Mouse (Mus musculus): ENCODE results near the gene Arih2. TPM values are rescaled to one million over a fixed set of nuclear protein-coding genes. Genes with fewer than 3 reads are reported as not detected.

The Arih2 gene
- polyA plus RNA-seq, 1 experiment from 2014 or later, result 46.7 TPM

DNA sequence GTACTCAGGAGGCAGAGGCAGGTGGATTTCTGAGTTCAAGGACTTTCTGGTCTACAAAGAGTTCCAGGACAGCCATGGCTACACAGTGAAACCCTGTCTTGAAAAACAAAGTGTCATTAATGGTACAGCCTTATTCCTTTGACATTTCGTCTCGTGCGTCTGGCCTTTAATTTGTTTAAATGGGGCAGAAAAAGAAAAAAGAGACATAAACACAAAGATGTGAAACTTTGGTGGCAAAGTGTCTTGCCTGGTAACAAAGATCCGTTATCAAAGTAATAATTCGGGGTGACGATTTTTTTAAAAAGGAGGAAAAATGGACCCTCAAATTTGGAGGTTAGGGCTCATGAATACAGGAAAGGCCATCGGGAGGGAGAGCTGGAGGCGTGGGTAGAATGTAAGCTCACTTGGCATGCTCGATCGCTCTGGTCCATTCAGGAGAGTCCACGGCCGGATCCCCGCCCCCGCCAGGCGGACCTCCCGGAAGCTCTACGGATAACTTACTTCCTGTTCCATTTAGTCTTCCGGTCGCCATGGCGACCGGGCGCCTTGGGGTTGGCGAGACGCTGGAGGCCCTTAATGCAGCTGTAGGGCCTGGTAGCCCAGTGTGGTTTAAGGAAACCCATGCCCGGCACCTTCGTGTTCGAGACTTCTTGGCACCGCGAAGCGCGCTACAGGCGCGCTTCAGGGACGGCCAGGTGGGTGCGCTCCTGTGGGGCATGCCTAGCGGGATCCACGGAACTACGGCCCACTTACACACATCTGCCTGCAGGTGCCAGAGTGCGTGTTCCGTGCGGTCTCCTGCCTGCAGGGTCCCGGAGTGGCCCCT, 79.6 kb downstream of the Arih2 start, which contains the start of gene Dalrd3:
Gene Dalrd3 (plus strand): TSS at position 506 of the 826 bp plus-strand sequence.
- Histone ChIP-seq H3K4me1 (replicated peaks; ENCODE audit: control insufficient read depth, insufficient read depth, low read length) (peaks cover 24% of the 10 kb centered on the region), H3K9ac (ENCODE audit: low read length) (peak within 1 kb of the TSS; percentile 61), H3K9me3 (ENCODE audit: control insufficient read depth, low read length) (no peaks in the 10 kb centered on the region), H3K27me3 (ENCODE audit: control insufficient read depth, insufficient read depth, low read depth, low read length) (no peaks in the 10 kb centered on the region), H3K4me2 (ENCODE audit: low read depth, low read length) (peak within 1 kb of the TSS; percentile 92), H3K27ac (ENCODE audit: low read length) (peak within 1 kb of the TSS; percentile 41), H3K36me3 (ENCODE audit: control insufficient read depth, insufficient read depth, low read length) (peaks cover 29% of the 10 kb centered on the region), H3K4me3 (ENCODE audit: low read length) (peak within 1 kb of the TSS; percentile 62)
- 4% methylated on average over 42 of the region's 42 CpGs for WGBS
- ATAC-seq (ENCODE audit: low read depth), result peak; percentile 69

DNA sequence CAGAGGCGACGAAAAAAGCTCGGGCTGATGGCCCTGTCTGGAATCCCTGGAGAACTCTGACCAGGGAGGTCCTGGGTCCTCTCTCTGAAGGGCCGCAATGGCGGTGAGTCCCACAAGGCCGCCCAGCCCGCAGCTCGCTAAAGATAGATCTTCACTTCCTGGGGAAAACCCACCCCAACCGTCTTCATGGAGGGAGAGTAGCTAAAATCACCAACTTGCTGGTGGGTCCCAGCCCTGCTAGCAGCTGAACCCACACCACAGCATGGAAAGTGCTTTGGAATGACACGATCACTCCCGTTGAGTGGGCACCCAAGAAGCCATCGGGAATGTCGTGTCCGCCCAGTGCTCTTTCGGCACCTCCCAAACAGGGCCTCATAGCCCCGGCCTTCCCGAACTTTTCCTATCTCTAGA, 80.7 kb downstream of the Arih2 start:
- H3K27ac ChIP-seq (ENCODE audit: low read length), result no peak overlapping the region; the same call in 1 of the 2 replicates
- no peaks in the 10 kb centered on the region for H3K9me3 ChIP-seq (ENCODE audit: control insufficient read depth, low read length)
- H3K4me1 ChIP-seq (replicated peaks; ENCODE audit: control insufficient read depth, insufficient read depth, low read length), result peaks cover 24% of the 10 kb centered on the region
- H3K4me3 ChIP-seq (ENCODE audit: low read length), result peak overlapping the region; percentile 82
- peak overlapping the region; percentile 87 for H3K9ac ChIP-seq (ENCODE audit: low read length)
- peaks cover 34% of the 10 kb centered on the region for H3K36me3 ChIP-seq (ENCODE audit: control insufficient read depth, insufficient read depth, low read length)
- H3K27me3 ChIP-seq (ENCODE audit: control insufficient read depth, insufficient read depth, low read depth, low read length), result no peaks in the 10 kb centered on the region
- peak overlapping the region; percentile 98 for H3K4me2 ChIP-seq (ENCODE audit: low read depth, low read length)
- ATAC-seq (ENCODE audit: low read depth), result no peak
- 71% methylated on average over 17 of the region's 17 CpGs for WGBS

DNA sequence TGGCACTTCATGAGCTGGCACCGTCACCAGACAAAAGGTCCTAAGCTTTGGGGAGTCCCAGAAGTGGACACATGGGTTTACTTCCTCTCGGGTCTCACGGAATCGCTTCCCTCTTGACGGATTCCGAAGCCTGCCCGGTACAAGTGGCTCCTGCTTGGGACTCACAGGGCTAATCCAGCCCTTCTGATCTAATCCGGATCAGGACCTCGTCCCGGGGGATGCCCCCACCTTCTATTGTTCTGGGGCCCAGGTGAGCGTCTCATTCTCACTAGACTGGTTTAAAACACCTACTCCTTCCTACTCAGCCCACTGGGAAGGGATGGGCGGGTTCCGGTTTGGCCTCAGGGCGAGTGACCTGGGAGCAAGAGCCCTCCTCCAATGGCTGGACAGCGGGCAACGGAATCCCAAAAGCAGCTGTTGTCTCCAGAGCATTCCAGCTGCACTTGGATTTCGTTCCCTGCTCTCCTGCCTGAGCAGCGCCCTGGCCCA, 81.2 kb downstream of the Arih2 start:
- WGBS, result 9% methylated on average over 18 of the region's 18 CpGs
- ATAC-seq (ENCODE audit: low read depth), result no peak
- peaks cover 24% of the 10 kb centered on the region for H3K4me1 ChIP-seq (replicated peaks; ENCODE audit: control insufficient read depth, insufficient read depth, low read length)
- no peaks in the 10 kb centered on the region for H3K27me3 ChIP-seq (ENCODE audit: control insufficient read depth, insufficient read depth, low read depth, low read length)
- peak overlapping the region; percentile 82 for H3K4me3 ChIP-seq (ENCODE audit: low read length)
- H3K9ac ChIP-seq (ENCODE audit: low read length), result peak overlapping the region; percentile 87
- no peaks in the 10 kb centered on the region for H3K9me3 ChIP-seq (ENCODE audit: control insufficient read depth, low read length)
- peak overlapping the region; percentile 97 for H3K27ac ChIP-seq (ENCODE audit: low read length)
- H3K4me2 ChIP-seq (ENCODE audit: low read depth, low read length), result peak overlapping the region; percentile 98
- H3K36me3 ChIP-seq (ENCODE audit: control insufficient read depth, insufficient read depth, low read length), result peaks cover 31% of the 10 kb centered on the region

DNA sequence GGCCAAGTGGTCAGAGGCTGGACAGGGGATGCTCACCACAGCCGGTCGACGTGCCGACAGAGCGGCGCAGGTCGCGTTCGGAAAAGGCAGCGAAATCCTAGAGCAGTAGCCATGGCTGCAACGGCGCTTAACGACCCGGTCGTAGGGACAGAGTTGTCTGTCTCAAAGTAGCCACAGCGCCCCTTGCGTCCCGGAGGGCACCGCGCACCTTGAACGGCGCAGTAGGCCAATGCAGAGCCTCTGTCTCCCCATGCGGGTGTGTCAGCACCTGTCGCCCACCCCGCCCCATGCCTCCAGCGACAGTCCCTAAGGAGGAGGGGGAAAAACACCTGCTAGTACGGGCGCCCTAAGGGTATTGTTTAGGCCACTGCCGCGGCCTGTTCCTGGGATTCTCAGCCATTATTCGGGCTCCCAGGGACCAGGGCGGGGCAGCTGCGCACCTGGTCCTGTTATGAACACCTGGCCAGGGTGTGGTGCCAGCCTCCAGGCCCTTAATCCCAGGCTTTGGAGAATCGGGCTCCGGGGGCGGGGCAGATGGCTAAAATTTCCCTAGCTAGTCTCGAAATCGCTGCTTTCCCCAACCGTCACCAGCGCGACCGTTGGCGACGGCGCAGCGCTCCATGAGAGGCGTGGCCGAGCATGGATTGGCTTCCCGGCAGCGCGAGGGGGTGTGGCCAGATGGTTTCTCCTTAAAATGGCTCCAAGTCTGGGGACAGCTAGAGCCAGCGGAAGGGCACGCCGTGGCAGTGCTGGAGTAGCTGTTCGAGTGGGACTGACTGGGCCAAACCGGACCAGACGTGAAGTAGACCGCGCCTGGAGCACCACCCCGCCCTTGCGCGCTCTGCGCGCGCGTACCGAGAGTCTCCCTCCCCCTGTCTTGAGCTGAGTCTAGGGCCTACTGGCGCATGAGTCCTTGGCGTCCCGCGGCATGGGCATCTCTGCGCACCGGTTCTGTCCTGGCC, 82.1 kb downstream of the Arih2 start, which contains the start of gene Ndufaf3:
Gene Ndufaf3 (minus strand): TSS at position 620 of the 962 bp plus-strand sequence.
- no peaks in the 10 kb centered on the region for H3K27me3 ChIP-seq (ENCODE audit: control insufficient read depth, insufficient read depth, low read depth, low read length)
- ATAC-seq (ENCODE audit: low read depth), result peak; percentile 91
- peaks cover 26% of the 10 kb centered on the region for H3K36me3 ChIP-seq (ENCODE audit: control insufficient read depth, insufficient read depth, low read length)
- WGBS, result under 1% methylated on average over 72 of the region's 73 CpGs
- peak within 1 kb of the TSS; percentile 97 for H3K27ac ChIP-seq (ENCODE audit: low read length)
- H3K9ac ChIP-seq (ENCODE audit: low read length), result peak within 1 kb of the TSS; percentile 87
- H3K4me3 ChIP-seq (ENCODE audit: low read length), result peak within 1 kb of the TSS; percentile 82
- H3K9me3 ChIP-seq (ENCODE audit: control insufficient read depth, low read length), result no peaks in the 10 kb centered on the region
- H3K4me2 ChIP-seq (ENCODE audit: low read depth, low read length), result peak within 1 kb of the TSS; percentile 98
- peaks cover 24% of the 10 kb centered on the region for H3K4me1 ChIP-seq (replicated peaks; ENCODE audit: control insufficient read depth, insufficient read depth, low read length)

DNA sequence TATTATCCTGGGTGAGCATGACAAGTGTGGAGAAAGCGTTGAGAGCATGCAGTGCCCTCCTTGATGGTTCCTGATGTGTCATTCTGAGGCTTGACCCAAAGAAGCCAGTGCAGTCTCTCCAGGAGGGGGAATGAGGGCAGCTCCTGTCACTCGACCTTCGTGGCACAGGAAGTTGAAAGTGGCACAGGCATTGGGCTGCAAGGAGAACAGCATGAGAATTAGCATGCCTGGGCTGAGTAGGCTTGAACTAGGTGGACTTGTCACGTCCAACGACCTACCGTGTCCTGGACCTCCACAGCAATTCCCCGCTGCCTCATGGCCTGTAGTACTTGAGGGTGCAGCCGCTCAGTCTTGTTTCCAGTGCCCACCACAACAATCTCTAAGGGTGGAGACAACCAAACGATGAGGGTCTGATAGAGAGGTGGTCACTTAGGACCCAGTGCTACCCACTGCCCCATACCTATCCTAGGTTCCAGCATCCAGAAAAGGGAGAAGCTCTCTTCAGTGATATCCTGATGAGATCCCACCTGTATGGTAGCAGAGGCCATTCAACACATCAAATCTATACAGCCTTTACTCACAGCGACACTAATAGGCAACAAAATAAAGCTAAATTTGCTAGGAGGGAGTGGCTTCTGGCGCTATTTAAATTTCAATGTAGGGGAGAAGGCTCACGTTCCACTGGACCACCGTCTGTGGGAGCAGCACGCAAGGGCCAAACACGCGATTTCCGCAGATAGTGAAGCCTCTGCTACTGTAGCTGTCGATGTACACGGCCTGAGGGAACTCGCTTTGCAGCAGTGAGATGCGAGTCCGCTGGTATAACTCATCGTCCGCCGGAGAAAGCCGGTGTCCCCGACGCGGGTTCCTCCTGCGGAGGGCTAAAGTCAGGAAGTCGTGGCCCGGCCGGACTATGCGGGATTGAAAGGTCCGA, 83.0 kb downstream of the Arih2 start:
- peak overlapping the region; percentile 87 for H3K9ac ChIP-seq (ENCODE audit: low read length)
- H3K4me3 ChIP-seq (ENCODE audit: low read length), result peak overlapping the region; percentile 82
- peak overlapping the region; percentile 97 for H3K27ac ChIP-seq (ENCODE audit: low read length)
- H3K36me3 ChIP-seq (ENCODE audit: control insufficient read depth, insufficient read depth, low read length), result peaks cover 23% of the 10 kb centered on the region
- peak overlapping the region; percentile 98 for H3K4me2 ChIP-seq (ENCODE audit: low read depth, low read length)
- 7% methylated on average over 35 of the region's 35 CpGs for WGBS
- H3K4me1 ChIP-seq (replicated peaks; ENCODE audit: control insufficient read depth, insufficient read depth, low read length), result peaks cover 32% of the 10 kb centered on the region
- no peaks in the 10 kb centered on the region for H3K9me3 ChIP-seq (ENCODE audit: control insufficient read depth, low read length)
- no peak for ATAC-seq (ENCODE audit: low read depth)
- H3K27me3 ChIP-seq (ENCODE audit: control insufficient read depth, insufficient read depth, low read depth, low read length), result no peaks in the 10 kb centered on the region

DNA sequence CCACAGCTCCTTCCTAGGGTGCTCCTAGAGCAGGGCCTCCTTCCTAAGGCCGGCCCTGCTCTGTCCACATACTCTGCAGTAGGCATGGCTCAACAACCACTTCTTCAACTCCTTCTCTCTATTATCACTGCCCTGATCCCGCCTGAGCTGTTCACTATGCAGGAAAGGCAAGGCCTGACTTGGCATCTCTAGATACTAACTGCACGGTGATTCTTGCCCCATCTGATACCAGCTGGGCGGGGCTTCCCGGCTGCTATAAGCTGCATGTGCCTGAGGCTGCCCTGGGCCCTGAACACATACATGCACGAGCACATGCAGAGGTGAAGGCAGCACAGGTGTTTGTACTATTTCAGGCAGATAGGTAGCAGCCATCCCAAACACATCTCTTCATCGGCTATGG, 85.1 kb downstream of the Arih2 start:
- Histone ChIP-seq H3K4me3 (ENCODE audit: low read length) (no peak overlapping the region), H3K4me1 (replicated peaks; ENCODE audit: control insufficient read depth, insufficient read depth, low read length) (peaks cover 29% of the 10 kb centered on the region), H3K4me2 (ENCODE audit: low read depth, low read length) (no peak overlapping the region), H3K9ac (ENCODE audit: low read length) (no peak overlapping the region), H3K9me3 (ENCODE audit: control insufficient read depth, low read length) (no peaks in the 10 kb centered on the region), H3K27ac (ENCODE audit: low read length) (no peak overlapping the region), H3K36me3 (ENCODE audit: control insufficient read depth, insufficient read depth, low read length) (peaks cover 27% of the 10 kb centered on the region), H3K27me3 (ENCODE audit: control insufficient read depth, insufficient read depth, low read depth, low read length) (no peaks in the 10 kb centered on the region)
- no peak for ATAC-seq (ENCODE audit: low read depth)
- WGBS, result 78% methylated on average over 7 of the region's 7 CpGs

DNA sequence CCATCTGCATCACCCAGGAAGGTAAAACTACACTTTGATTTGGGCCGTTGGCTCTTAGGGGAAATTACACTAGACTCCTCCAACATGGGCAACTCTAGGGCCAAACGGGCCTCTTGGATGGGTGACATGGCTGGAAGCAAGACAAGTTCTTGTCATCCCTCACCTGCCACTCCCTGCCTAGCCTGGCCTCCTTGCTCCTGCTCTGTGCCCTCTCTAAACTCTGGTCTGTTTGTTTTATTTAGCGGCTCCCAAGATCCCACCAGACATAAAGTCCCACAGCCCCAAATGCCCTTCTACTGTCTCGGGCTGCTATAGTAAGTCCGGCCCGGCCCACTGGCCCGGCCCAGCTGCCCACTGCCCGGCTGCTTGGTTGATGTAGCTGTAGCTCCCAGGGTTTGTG, 85.5 kb downstream of the Arih2 start:
- H3K4me1 ChIP-seq (replicated peaks; ENCODE audit: control insufficient read depth, insufficient read depth, low read length), result peaks cover 28% of the 10 kb centered on the region
- H3K4me3 ChIP-seq (ENCODE audit: low read length), result no peak overlapping the region
- no peak overlapping the region for H3K27ac ChIP-seq (ENCODE audit: low read length)
- WGBS, result 86% methylated on average over 8 of the region's 8 CpGs
- H3K27me3 ChIP-seq (ENCODE audit: control insufficient read depth, insufficient read depth, low read depth, low read length), result no peaks in the 10 kb centered on the region
- ATAC-seq (ENCODE audit: low read depth), result no peak
- H3K9me3 ChIP-seq (ENCODE audit: control insufficient read depth, low read length), result no peaks in the 10 kb centered on the region
- H3K4me2 ChIP-seq (ENCODE audit: low read depth, low read length), result no peak overlapping the region
- H3K9ac ChIP-seq (ENCODE audit: low read length), result no peak overlapping the region
- peaks cover 32% of the 10 kb centered on the region for H3K36me3 ChIP-seq (ENCODE audit: control insufficient read depth, insufficient read depth, low read length)

DNA sequence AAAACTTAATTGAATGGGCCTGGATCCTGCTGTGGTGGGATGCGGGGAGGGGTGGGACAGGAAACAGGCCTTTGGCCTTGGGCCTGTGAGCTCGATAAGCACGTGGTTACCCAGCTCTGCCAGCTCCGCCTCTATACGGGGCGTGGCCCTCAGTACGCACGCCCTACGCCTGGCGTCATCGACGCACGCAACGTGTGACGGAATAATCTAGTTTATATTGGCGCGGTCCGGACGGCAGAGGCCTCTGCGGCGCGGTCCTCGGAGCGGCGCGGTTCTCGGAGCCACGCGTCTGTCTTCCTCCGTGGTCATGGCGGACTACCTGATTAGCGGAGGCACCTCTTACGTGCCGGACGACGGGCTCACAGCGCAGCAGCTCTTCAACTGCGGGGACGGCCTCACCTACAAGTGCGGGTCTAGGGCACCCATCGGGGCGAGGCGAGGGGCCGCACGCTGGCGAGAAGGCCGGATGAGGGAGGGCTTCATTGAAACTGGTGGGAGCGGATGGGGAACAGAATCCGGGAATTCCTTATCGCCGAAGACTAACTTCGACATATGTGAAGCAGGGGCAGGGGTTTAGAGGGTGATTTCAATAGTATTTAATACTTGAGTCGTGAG, 88.9 kb downstream of the Arih2 start, which contains the start of gene Impdh2:
Gene Impdh2 (plus strand): TSS at position 60 of the 615 bp plus-strand sequence.
- H3K9me3 ChIP-seq (ENCODE audit: control insufficient read depth, low read length), result no peaks in the 10 kb centered on the region
- H3K27ac ChIP-seq (ENCODE audit: low read length), result peak within 1 kb of the TSS; percentile 65
- peak; percentile 99 for ATAC-seq (ENCODE audit: low read depth)
- no peaks in the 10 kb centered on the region for H3K27me3 ChIP-seq (ENCODE audit: control insufficient read depth, insufficient read depth, low read depth, low read length)
- 0% methylated on average over 49 of the region's 53 CpGs for WGBS
- peaks cover 57% of the 10 kb centered on the region for H3K36me3 ChIP-seq (ENCODE audit: control insufficient read depth, insufficient read depth, low read length)
- H3K4me3 ChIP-seq (ENCODE audit: low read length), result peak within 1 kb of the TSS; percentile 67
- H3K9ac ChIP-seq (ENCODE audit: low read length), result peak within 1 kb of the TSS; percentile 85
- peaks cover 12% of the 10 kb centered on the region for H3K4me1 ChIP-seq (replicated peaks; ENCODE audit: control insufficient read depth, insufficient read depth, low read length)
- peak within 1 kb of the TSS; percentile 85 for H3K4me2 ChIP-seq (ENCODE audit: low read depth, low read length)
